Mouse (Mus musculus) naive thymus-derived CD4-positive, alpha-beta T cell, adult 2 months (primary cell): ENCODE measurements around the gene Olfr391-ps.

Source experiments
- DNase-seq: peaks from one replicate; pipeline ENCODE4 v3.0.0-alpha.2; 2011; ENCODE audit warnings: low read depth

The Olfr391-ps gene

DNA sequence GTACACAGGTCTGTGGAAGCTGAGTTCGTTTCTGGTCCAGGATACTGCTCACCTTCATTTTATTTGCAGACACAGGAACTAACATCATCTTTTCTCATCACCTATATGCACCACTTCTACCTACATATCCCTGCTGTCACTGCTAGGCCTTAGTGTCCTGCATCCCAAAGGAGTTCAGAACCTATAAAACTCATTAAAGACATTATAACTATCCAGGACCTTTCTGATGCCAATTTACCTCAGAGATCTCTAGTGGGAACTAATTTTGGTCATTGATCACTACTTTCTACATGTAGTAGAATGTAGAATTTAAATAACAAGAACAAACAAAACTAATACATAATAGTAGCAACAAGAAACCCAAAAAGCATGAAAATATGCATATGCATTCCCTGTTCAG is at the start of gene Olfr391-ps:
TSS of gene Olfr391-ps (minus strand) at position 101 of the 400 bp plus-strand sequence.
- DNase-seq: no peak

GRCm38 (mm10) chr11:73851354-73851753 is 48.5 kb upstream of the Olfr391-ps start, which contains the start of gene Olfr393:
Gene Olfr393 (minus strand): TSS chr11:73851454.
- no peak for DNase-seq

- no peak for DNase-seq
Measured at GRCm38 (mm10) chr11:73816949-73817348, 14.1 kb upstream of the Olfr391-ps start, which contains the start of gene Olfr392. Gene Olfr392 (minus strand): TSS chr11:73817049.

GRCm38 (mm10) chr11:73782664-73783063 is 20.2 kb downstream of the Olfr391-ps start, which contains the start of gene Olfr390:
Gene Olfr390 (plus strand): TSS chr11:73782964.
- no peak for DNase-seq

DNA sequence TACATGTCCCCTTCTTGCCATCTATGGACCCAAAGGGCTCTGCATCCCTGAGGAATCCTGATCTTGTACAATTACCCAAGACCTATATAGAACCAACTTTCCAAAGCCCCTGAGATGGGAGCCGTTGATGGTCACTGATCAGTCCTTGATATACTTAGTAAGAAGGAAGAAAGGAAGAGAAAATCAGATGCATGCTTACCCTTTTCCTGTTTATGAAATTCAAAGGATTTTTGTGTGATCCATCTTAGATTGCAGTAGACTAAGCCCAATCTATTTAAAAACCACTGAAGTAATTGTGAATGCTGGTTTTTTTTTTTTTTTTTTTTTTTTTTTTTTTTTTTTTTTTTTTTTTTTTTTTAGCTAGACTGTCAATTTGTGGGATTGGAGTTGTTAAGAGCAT is 22.2 kb downstream of the Olfr391-ps start, which contains the start of gene Olfr389:
TSS of gene Olfr389 (minus strand) at position 101 of the 400 bp plus-strand sequence.
- no peak for DNase-seq

DNA sequence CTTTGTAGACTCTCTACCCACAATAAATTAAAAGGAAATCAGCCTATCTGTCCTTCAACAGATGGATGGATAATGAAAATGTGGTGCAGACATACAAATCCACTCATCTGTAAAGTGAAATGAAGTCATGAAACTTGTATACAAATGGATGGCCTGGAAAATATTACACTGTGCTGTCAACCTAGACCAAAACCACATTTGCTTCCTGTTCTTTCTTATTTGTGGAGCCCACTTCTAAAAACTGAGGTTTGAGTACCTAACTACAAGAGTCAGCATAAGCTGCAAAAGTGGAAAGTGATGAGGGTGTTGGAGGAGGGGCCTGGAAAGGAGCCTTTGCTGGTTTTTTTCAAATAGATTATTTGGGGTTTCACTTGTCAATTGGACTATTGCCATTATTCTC is 43.7 kb downstream of the Olfr391-ps start:
- DNase-seq: no peak
